Mouse (Mus musculus): ENCODE data around the gene Gon4l. TPM values are rescaled to one million over a fixed set of nuclear protein-coding genes. Genes with fewer than 3 reads are reported as not detected.
"Not testable (repeated sequence)": the region's sequence is repeated elsewhere in the genome, so short reads cannot be mapped to it uniquely, and the experiment has no call there.

Gene Gon4l
- 10 to 100 TPM; 13.7 to 16.1 TPM for polyA plus RNA-seq (2017; shearing (Covaris generic))

- ATAC-seq: peak; percentile 44
These were observed at the start of gene Gon4l for GRCm38 (mm10) chr3:88834951-88835491. Gon4l (plus strand) TSS chr3:88835231.

- ATAC-seq: peak; percentile 46
These were observed 48.7 kb upstream of the Gon4l start for GRCm38 (mm10) chr3:88786323-88786722.

- ATAC-seq: not testable (repeated sequence)
These were observed 48.2 kb upstream of the Gon4l start for GRCm38 (mm10) chr3:88786805-88787204.

- ATAC-seq: not testable (repeated sequence)
These were observed 47.0 kb upstream of the Gon4l start for GRCm38 (mm10) chr3:88788033-88788432.

GRCm38 (mm10) chr3:88797507-88797906 is 37.5 kb upstream of the Gon4l start:
- not testable (repeated sequence) for ATAC-seq

- ATAC-seq: no peak
These were observed 31.0 kb upstream of the Gon4l start for GRCm38 (mm10) chr3:88803910-88804540.

- peak; percentile 46 for ATAC-seq
These were observed 9.3 kb upstream of the Gon4l start for GRCm38 (mm10) chr3:88825710-88826109.

GRCm38 (mm10) chr3:88827231-88827630 is 7.8 kb upstream of the Gon4l start:
- no peak for ATAC-seq

GRCm38 (mm10) chr3:88831177-88832121 is 3.6 kb upstream of the Gon4l start:
- ATAC-seq: peak; percentile 64

- ATAC-seq: peak; percentile 71
These were observed 2.6 kb upstream of the Gon4l start for GRCm38 (mm10) chr3:88832388-88832787.

GRCm38 (mm10) chr3:88849172-88849571 is 14.1 kb downstream of the Gon4l start:
- ATAC-seq: no peak

- ATAC-seq: no peak
These were observed 20.8 kb downstream of the Gon4l start for GRCm38 (mm10) chr3:88855837-88856236.

GRCm38 (mm10) chr3:88862129-88862528 is 27.1 kb downstream of the Gon4l start:
- ATAC-seq: no peak

GRCm38 (mm10) chr3:88866735-88867134 is 31.7 kb downstream of the Gon4l start:
- ATAC-seq: peak; percentile 72

GRCm38 (mm10) chr3:88867177-88867576 is 32.1 kb downstream of the Gon4l start:
- ATAC-seq: peak; percentile 46

- ATAC-seq: not testable (repeated sequence)
These were observed 33.4 kb downstream of the Gon4l start for GRCm38 (mm10) chr3:88868449-88868848.

- ATAC-seq: not testable (repeated sequence)
These were observed 47.5 kb downstream of the Gon4l start for GRCm38 (mm10) chr3:88882536-88882935.

- ATAC-seq: not testable (repeated sequence)
These were observed 58.0 kb downstream of the Gon4l start for GRCm38 (mm10) chr3:88893011-88893410.

- ATAC-seq: no peak
These were observed 69.8 kb downstream of the Gon4l start for GRCm38 (mm10) chr3:88904803-88905202.

- no peak for ATAC-seq
These were observed 70.2 kb downstream of the Gon4l start for GRCm38 (mm10) chr3:88905209-88905608.

GRCm38 (mm10) chr3:88905741-88906140 is 70.7 kb downstream of the Gon4l start:
- ATAC-seq: no peak

GRCm38 (mm10) chr3:88906393-88907159 is 71.5 kb downstream of the Gon4l start:
- ATAC-seq: no peak

- no peak for ATAC-seq
These were observed 77.6 kb downstream of the Gon4l start for GRCm38 (mm10) chr3:88912585-88912984.

Data from activated CD4-positive, CD25-positive, alpha-beta regulatory T cell, adult 4 months (primary cell).